Mouse (Mus musculus): ENCODE results near the gene Slc16a14. TPM values are rescaled to one million over a fixed set of nuclear protein-coding genes. Genes with fewer than 3 reads are reported as not detected.

The Slc16a14 gene
- polyA plus RNA-seq, 1 experiment from 2014 or later = 20.6 TPM

DNA sequence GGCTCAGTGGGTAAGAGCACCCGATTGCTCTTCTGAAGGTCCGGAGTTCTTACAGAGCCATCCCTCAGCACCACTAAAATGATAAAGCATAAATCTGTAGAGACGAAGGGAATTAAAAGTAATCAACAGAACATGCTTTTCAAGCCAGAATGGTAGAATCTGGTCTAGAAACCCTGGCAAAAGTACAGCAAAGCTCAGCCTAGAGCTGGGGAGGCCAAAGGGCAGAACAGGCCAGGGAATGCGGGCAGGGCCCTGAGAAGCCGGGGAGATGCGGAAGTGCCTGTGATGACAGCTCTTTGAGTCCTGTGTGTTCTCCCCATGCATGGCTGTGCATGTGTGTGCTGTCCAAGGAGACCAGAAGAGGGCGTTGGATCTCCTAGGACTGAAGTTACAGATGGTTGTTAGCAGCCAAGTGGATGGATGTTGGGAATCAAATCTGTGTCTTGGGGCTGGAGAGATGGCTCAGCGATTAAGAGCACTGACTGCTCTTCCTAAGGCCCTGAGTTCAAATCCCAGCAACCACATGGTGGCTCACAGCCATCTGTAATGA is 55.3 kb downstream of the Slc16a14 start:
- Histone ChIP-seq H3K27ac (no peak overlapping the region), H3K4me2 (replicated peaks) (no peak overlapping the region), H3K36me3 (no peaks in the 10 kb centered on the region), H3K9me3 (no peaks in the 10 kb centered on the region), H3K9ac (replicated peaks) (no peak overlapping the region), H3K27me3 (no peaks in the 10 kb centered on the region), H3K4me3 (replicated peaks) (no peak overlapping the region), H3K4me1 (replicated peaks) (no peaks in the 10 kb centered on the region)
- 95% methylated on average over 8 of the region's 8 CpGs for WGBS
- no peak for ATAC-seq

GRCm38 (mm10) chr1:84877590-84877989 is 57.3 kb downstream of the Slc16a14 start:
- Histone ChIP-seq H3K4me2 (replicated peaks) (no peak overlapping the region), H3K36me3 (no peaks in the 10 kb centered on the region), H3K9ac (replicated peaks) (no peak overlapping the region), H3K4me3 (replicated peaks) (no peak overlapping the region), H3K9me3 (no peaks in the 10 kb centered on the region), H3K27ac (no peak overlapping the region), H3K27me3 (no peaks in the 10 kb centered on the region), H3K4me1 (replicated peaks) (no peaks in the 10 kb centered on the region)
- 86% methylated on average over 2 of the region's 2 CpGs for WGBS
- no peak for ATAC-seq

- Histone ChIP-seq H3K9ac (replicated peaks) (no peak overlapping the region), H3K4me3 (replicated peaks) (no peak overlapping the region), H3K4me2 (replicated peaks) (no peak overlapping the region), H3K27me3 (no peaks in the 10 kb centered on the region), H3K27ac (no peak overlapping the region), H3K36me3 (no peaks in the 10 kb centered on the region), H3K4me1 (replicated peaks) (peaks cover 3% of the 10 kb centered on the region; the same call in 1 of the 2 replicates), H3K9me3 (no peaks in the 10 kb centered on the region)
- 81% methylated on average over 4 of the region's 4 CpGs for WGBS
- ATAC-seq = no peak
Measured at GRCm38 (mm10) chr1:84872939-84873338, 62.0 kb downstream of the Slc16a14 start.

DNA sequence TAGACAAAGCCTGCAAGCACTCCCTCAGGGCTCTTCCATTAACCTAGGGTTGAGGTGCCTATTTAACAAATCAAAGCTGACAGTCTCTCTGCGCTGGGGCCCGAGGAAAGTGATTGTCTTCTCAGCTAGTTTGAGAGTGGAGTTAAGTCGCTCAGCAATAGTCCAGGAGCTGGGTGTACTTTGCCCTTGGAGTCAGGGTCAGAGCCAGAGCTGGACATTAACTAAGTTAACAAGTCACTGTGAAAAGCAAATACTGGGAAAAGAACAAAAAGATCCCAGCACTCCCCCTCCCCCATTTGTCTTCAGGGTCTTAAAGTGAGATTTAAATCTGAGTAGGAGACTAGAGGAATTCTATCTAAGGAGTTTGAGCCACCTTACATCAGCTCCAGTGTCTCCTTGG is 62.8 kb downstream of the Slc16a14 start:
- Histone ChIP-seq H3K9ac (replicated peaks) (no peak overlapping the region), H3K9me3 (no peaks in the 10 kb centered on the region), H3K27ac (no peak overlapping the region), H3K4me1 (replicated peaks) (peaks cover 3% of the 10 kb centered on the region; the same call in 1 of the 2 replicates), H3K27me3 (no peaks in the 10 kb centered on the region), H3K4me2 (replicated peaks) (no peak overlapping the region), H3K4me3 (replicated peaks) (no peak overlapping the region), H3K36me3 (no peaks in the 10 kb centered on the region)
- no peak for ATAC-seq
- 10% methylated on average over 3 of the region's 3 CpGs for WGBS

DNA sequence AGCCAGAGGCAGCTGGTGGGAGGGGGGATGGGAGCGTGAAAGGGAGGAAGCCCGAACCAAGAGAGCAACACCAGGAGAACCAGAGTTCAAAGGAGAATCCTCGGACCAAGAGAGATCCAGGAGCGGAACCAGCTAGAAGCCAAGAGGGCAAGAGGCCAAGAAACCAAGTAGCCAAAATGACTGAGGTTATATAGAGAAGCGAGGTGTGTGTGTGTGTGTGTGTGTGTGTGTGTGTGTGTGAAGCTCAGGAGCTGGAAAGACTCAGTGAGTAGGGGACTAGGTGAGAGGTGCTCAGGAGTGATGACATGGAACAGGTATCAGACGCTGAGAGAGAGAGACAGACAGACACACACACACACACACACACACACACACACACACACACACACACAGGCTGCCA is 63.8 kb downstream of the Slc16a14 start:
- H3K9ac ChIP-seq (replicated peaks) = no peak overlapping the region
- ATAC-seq = no peak
- no peak overlapping the region for H3K4me2 ChIP-seq (replicated peaks)
- no peaks in the 10 kb centered on the region for H3K36me3 ChIP-seq
- no peak overlapping the region for H3K4me3 ChIP-seq (replicated peaks)
- 58% methylated on average over 5 of the region's 6 CpGs for WGBS
- no peaks in the 10 kb centered on the region for H3K27me3 ChIP-seq
- peaks cover 3% of the 10 kb centered on the region; the same call in 1 of the 2 replicates for H3K4me1 ChIP-seq (replicated peaks)
- H3K9me3 ChIP-seq = no peaks in the 10 kb centered on the region
- H3K27ac ChIP-seq = no peak overlapping the region

DNA sequence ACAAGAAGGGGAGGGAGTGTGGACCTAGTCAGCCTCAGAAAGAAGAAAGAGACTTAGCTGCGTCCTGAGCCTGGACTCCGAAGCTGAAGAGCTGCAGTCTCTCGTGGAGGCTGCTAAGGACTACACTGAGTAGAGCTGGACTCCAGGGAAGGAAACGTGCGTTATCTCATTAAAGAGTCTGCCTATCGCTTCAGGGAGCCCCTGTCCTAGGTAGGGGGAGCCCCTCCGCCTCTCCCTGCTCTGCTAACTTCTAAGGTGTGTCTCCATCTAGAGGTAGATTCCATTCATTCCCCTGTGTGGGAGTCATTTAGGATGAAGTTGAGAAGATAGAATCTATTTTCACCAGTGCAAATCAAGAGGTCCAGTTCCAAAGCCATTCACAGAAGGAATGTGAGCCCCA is 65.4 kb downstream of the Slc16a14 start:
- Histone ChIP-seq H3K9ac (replicated peaks) (no peak overlapping the region), H3K4me2 (replicated peaks) (no peak overlapping the region), H3K27me3 (no peaks in the 10 kb centered on the region), H3K9me3 (no peaks in the 10 kb centered on the region), H3K36me3 (no peaks in the 10 kb centered on the region), H3K27ac (no peak overlapping the region), H3K4me1 (replicated peaks) (peaks cover 3% of the 10 kb centered on the region; the same call in 1 of the 2 replicates), H3K4me3 (replicated peaks) (no peak overlapping the region)
- ATAC-seq = no peak
- 44% methylated on average over 7 of the region's 7 CpGs for WGBS

- no peaks in the 10 kb centered on the region for H3K27me3 ChIP-seq
- H3K4me1 ChIP-seq (replicated peaks) = peaks cover 3% of the 10 kb centered on the region; the same call in 1 of the 2 replicates
- WGBS = 73% methylated on average over 4 of the region's 4 CpGs
- H3K4me3 ChIP-seq (replicated peaks) = no peak overlapping the region
- no peak overlapping the region for H3K4me2 ChIP-seq (replicated peaks)
- H3K9me3 ChIP-seq = no peaks in the 10 kb centered on the region
- no peak overlapping the region for H3K9ac ChIP-seq (replicated peaks)
- no peak overlapping the region for H3K27ac ChIP-seq
- ATAC-seq = no peak
- no peaks in the 10 kb centered on the region for H3K36me3 ChIP-seq
Measured at GRCm38 (mm10) chr1:84868841-84869240, 66.1 kb downstream of the Slc16a14 start.

- Histone ChIP-seq H3K4me2 (replicated peaks) (no peak overlapping the region), H3K27ac (no peak overlapping the region), H3K9ac (replicated peaks) (no peak overlapping the region), H3K27me3 (no peaks in the 10 kb centered on the region), H3K4me3 (replicated peaks) (no peak overlapping the region), H3K36me3 (no peaks in the 10 kb centered on the region), H3K9me3 (no peaks in the 10 kb centered on the region), H3K4me1 (replicated peaks) (peaks cover 3% of the 10 kb centered on the region; the same call in 1 of the 2 replicates)
- ATAC-seq = no peak
Measured at GRCm38 (mm10) chr1:84868311-84868710, 66.6 kb downstream of the Slc16a14 start.

DNA sequence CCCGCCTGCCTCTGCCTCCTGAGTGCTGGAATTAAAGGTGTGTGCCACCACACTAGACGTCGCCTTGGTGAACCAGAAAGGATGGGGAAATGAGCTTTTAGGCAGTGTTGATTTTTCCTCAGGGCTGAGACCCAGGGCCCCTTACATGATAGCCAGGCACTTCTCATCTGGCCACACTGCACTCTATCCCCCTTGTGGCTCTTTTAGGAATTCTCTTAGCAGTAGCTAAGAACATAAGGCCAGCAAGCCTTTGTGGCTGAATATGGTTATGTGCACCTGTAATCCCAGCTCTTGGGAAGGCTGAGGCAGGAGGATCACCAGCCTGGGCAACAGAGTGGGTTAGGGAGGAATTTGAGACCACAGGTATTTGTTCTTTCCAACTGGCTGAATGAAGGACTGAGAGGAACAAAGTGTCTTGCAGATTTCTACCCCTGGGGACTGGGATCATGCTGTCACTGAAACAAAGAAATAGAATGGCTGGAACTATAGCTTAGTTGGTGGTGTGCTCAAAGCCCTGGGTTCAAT is 68.2 kb downstream of the Slc16a14 start:
- Histone ChIP-seq H3K27ac (no peak overlapping the region), H3K9ac (replicated peaks) (no peak overlapping the region), H3K4me3 (replicated peaks) (no peak overlapping the region), H3K4me1 (replicated peaks) (peaks cover 3% of the 10 kb centered on the region; the same call in 1 of the 2 replicates), H3K36me3 (no peaks in the 10 kb centered on the region), H3K27me3 (no peaks in the 10 kb centered on the region), H3K4me2 (replicated peaks) (no peak overlapping the region), H3K9me3 (no peaks in the 10 kb centered on the region)
- 96% methylated on average over 3 of the region's 3 CpGs for WGBS
- ATAC-seq = no peak

DNA sequence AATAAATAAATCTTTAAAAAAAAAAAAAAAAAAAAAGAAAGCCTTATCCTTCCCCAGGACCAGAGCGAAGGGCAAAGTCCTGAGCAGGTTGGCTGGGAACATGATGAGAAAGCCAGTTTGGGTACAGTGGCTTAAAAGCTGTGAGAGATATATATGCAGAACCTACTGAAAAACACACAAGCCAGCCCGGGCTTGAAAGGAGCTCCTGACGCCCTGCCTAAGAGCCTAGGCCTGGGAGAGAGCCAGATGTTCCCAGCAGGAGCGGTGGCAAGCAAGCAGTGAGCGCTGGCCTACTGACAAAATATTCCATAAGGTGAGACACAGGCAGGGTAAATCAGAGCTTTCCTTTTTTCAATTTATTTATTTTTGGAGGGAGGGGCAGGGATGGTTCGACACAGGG is 68.7 kb downstream of the Slc16a14 start:
- ATAC-seq = no peak
- Histone ChIP-seq H3K27ac (no peak overlapping the region), H3K9me3 (no peaks in the 10 kb centered on the region), H3K27me3 (no peaks in the 10 kb centered on the region), H3K4me1 (replicated peaks) (peaks cover 3% of the 10 kb centered on the region; the same call in 1 of the 2 replicates), H3K4me3 (replicated peaks) (no peak overlapping the region), H3K9ac (replicated peaks) (no peak overlapping the region), H3K36me3 (no peaks in the 10 kb centered on the region), H3K4me2 (replicated peaks) (no peak overlapping the region)
- 92% methylated on average over 6 of the region's 6 CpGs for WGBS

DNA sequence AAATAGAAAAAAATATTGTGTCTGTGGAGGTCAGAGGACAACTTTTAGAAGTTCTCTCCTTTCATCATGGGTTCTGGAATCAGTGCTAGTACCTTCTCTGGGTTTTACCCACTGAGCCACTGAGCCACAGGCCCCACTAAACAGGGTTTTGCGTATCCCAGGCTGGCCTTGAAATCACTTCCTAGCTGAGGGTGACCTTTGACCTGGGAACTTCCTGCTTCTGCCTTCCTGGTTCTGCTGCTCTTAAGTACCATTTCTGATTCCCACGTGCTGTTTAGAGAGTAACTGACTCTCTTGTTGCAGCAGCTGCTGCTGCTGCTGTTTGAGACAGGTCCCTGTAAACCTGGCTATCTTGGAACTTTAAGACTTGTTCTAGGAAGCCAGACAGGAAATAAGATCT is 70.3 kb downstream of the Slc16a14 start:
- H3K9me3 ChIP-seq = no peaks in the 10 kb centered on the region
- 73% methylated on average over 2 of the region's 2 CpGs for WGBS
- peaks cover 3% of the 10 kb centered on the region; the same call in 1 of the 2 replicates for H3K4me1 ChIP-seq (replicated peaks)
- H3K27me3 ChIP-seq = no peaks in the 10 kb centered on the region
- H3K27ac ChIP-seq = no peak overlapping the region
- no peak overlapping the region for H3K9ac ChIP-seq (replicated peaks)
- ATAC-seq = no peak
- no peak overlapping the region for H3K4me3 ChIP-seq (replicated peaks)
- H3K36me3 ChIP-seq = no peaks in the 10 kb centered on the region
- H3K4me2 ChIP-seq (replicated peaks) = no peak overlapping the region

GRCm38 (mm10) chr1:84861255-84861630 is 73.7 kb downstream of the Slc16a14 start:
- H3K36me3 ChIP-seq = no peaks in the 10 kb centered on the region
- no peaks in the 10 kb centered on the region for H3K9me3 ChIP-seq
- no peak overlapping the region for H3K27ac ChIP-seq
- ATAC-seq = no peak
- H3K4me3 ChIP-seq (replicated peaks) = no peak overlapping the region
- no peaks in the 10 kb centered on the region for H3K27me3 ChIP-seq
- no peak overlapping the region for H3K4me2 ChIP-seq (replicated peaks)
- WGBS = 85% methylated on average over 1 of the region's 1 CpGs
- no peak overlapping the region for H3K9ac ChIP-seq (replicated peaks)
- H3K4me1 ChIP-seq (replicated peaks) = no peaks in the 10 kb centered on the region

Data from midbrain, embryonic 13.5 days (tissue).